Mouse (Mus musculus) hindbrain, embryonic 11.5 days (tissue): ENCODE results near the gene Cdk13. TPM values are rescaled to one million over a fixed set of nuclear protein-coding genes. Genes with fewer than 3 reads are reported as not detected.

Experiments used
- ATAC-seq: fragments of 200-750 bp; cut with Nextera tagmentation; 2 replicates; pipeline ENCODE4 v1.8.0; 2017; ENCODE audit warnings: mild to moderate bottlenecking, moderate TSS enrichment, moderate library complexity; ENCODE audit not compliant: low FRiP score
- DNase-seq: peaks from one replicate; pipeline ENCODE4 v3.0.0-alpha.2; 2015; ENCODE audit warnings: low spot score
- H3K27ac ChIP-seq: fragments of 300-500 bp; sonication (generic); 2 replicates; pipeline ENCODE4 v1.5.1; 2014; ENCODE audit warnings: mild to moderate bottlenecking, low read depth, low read length
- H3K27me3 ChIP-seq: fragments of 300-500 bp; sonication (generic); 2 replicates; pipeline ENCODE4 v1.6.1; 2014; ENCODE audit warnings: mild to moderate bottlenecking, low read length, moderate library complexity, mixed read lengths; ENCODE audit not compliant: control insufficient read depth, insufficient read depth
- H3K36me3 ChIP-seq: fragments of 300-500 bp; sonication (generic); 2 replicates; pipeline ENCODE4 v1.6.1; 2014; ENCODE audit warnings: mild to moderate bottlenecking, low read length, moderate library complexity, mixed read lengths; ENCODE audit not compliant: control insufficient read depth, insufficient read depth
- H3K4me1 ChIP-seq: fragments of 300-500 bp; sonication (generic); replicated peaks from 2 replicates; pipeline ENCODE4 v1.6.1; 2014; ENCODE audit warnings: low read length, mixed read lengths; ENCODE audit not compliant: control insufficient read depth, insufficient read depth
- H3K4me2 ChIP-seq: fragments of 300-500 bp; sonication (generic); replicated peaks from 2 replicates; pipeline ENCODE4 v1.6.1; 2014; ENCODE audit warnings: mild to moderate bottlenecking, low read depth, low read length
- H3K4me3 ChIP-seq: fragments of 300-500 bp; sonication (generic); 2 replicates; pipeline ENCODE4 v1.5.1; 2014; ENCODE audit warnings: low read depth, low read length
- H3K9ac ChIP-seq: fragments of 300-500 bp; sonication (generic); 2 replicates; pipeline ENCODE4 v1.6.1; 2014; ENCODE audit warnings: low read depth, low read length
- H3K9me3 ChIP-seq: fragments of 300-500 bp; sonication (generic); 2 replicates; pipeline ENCODE4 v1.6.1; 2016; ENCODE audit warnings: low read length; ENCODE audit not compliant: control insufficient read depth
- WGBS: fragments of 180-500 bp; shearing (Covaris S2); extraction: QIAGEN DNeasy Blood & Tissue Kit; methylation state at CpG from one replicate; pipeline ENCODE4 v1.1.7; 2014; 5-methylcytosine and 5-hydroxymethylcytosine counted together
- polyA plus RNA-seq: library from polyadenylated mRNA; unstranded; fragments of >200 nt; fragmentation: Nextera tagmentation; extraction: Ambion mirVana; gene quantifications from 2 replicates; pipeline ENCODE4 v1.2.1, GENCODE M21; 2014

Cdk13 gene
- polyA plus RNA-seq, 1 experiment from 2014 or later, result 27.5 TPM

DNA sequence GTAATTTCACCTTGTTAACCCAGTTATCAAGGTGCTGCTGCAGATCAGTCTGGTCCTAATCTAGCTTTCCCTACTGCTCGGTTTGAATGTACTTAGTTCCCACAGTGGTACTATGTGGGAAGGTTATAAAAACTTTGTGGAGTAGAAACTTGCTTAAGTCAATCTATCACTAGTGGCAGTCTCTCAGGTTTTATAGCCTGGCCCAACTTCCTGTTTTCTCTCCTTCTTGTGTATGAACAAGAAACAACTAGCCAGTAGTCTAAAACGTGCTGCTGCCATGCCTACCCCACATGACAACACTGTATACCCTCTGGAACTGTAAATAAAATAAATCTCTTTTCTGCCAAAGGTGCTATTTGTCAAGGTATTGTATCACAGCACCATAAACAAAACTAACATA lies 25.0 kb downstream of the Cdk13 start:
- WGBS, result 96% methylated on average over 2 of the region's 2 CpGs
- no peak for ATAC-seq
- Histone ChIP-seq H3K27me3 (no peaks in the 10 kb centered on the region), H3K27ac (no peak overlapping the region), H3K36me3 (no peaks in the 10 kb centered on the region), H3K9me3 (no peaks in the 10 kb centered on the region), H3K4me1 (no peaks in the 10 kb centered on the region), H3K4me3 (no peak overlapping the region), H3K4me2 (no peak overlapping the region), H3K9ac (no peak overlapping the region)
- no peak for DNase-seq

DNA sequence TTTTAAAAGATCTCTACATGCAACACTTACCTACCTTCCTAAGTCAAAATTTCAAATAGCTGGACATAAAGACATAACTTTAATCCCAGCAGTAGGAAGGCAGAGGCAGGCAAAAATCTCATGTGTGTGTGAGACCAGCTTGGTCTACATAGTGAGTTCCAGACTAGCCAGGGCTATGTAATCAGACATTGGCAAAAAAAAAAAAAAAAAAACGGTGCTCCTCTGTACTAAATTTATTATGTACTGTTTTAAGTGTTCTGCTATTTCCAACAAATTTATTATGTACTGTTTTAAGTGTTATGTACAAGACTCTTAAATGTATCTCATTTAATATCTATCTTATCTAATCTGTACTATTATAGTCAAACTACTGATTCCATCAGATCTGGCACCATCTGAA lies 28.6 kb downstream of the Cdk13 start:
- H3K4me1 ChIP-seq, result no peaks in the 10 kb centered on the region
- no peaks in the 10 kb centered on the region for H3K9me3 ChIP-seq
- H3K27ac ChIP-seq, result no peak overlapping the region
- H3K27me3 ChIP-seq, result no peaks in the 10 kb centered on the region
- H3K36me3 ChIP-seq, result peaks cover 4% of the 10 kb centered on the region; the same call in 1 of the 2 replicates
- WGBS, result 92% methylated on average over 1 of the region's 1 CpGs
- no peak overlapping the region for H3K9ac ChIP-seq
- DNase-seq (no peak), ATAC-seq (no peak)
- H3K4me3 ChIP-seq, result no peak overlapping the region
- H3K4me2 ChIP-seq, result no peak overlapping the region

DNA sequence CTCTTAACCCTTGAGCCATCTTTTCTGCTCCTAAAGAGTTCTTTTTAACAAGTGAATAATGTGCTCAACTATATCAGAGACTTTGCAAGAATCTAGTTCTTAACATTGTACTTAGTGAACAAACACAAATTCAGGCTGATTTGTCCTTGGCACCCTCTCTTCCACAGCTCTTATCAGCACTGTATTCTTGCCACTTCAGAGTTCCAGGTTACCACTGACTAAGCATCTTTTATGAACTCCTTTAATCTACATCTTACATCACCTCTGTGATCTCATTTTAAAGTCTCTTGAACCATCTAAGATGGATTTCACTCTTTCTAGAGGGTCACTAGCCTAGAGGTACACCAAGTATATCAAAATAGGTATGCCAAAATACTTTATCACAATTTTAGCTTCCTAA lies 29.5 kb downstream of the Cdk13 start:
- Histone ChIP-seq H3K9ac (no peak overlapping the region), H3K9me3 (no peaks in the 10 kb centered on the region), H3K4me1 (no peaks in the 10 kb centered on the region), H3K36me3 (peaks cover 4% of the 10 kb centered on the region; the same call in 1 of the 2 replicates), H3K4me2 (no peak overlapping the region), H3K27me3 (no peaks in the 10 kb centered on the region), H3K27ac (no peak overlapping the region), H3K4me3 (no peak overlapping the region)
- no peak for ATAC-seq
- DNase-seq, result no peak

DNA sequence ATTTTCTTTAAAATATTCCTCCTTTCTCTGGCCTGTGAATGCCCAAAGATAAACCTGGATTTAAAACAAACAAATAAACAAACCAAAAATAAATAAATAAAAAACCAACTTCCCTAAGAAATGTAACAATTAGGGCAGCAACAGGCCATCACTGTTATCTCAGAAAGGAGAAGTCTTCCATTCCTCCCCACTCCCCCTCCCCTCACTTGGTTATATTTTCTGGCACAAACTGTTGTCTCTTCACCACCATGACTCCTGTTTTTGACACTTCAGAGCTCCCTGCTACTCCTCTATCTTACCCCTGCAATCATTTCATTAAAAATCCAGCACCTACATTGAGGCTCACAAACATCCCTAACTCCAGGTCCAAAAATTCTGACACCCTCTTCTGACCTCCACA lies 31.8 kb downstream of the Cdk13 start:
- no peak overlapping the region for H3K27ac ChIP-seq
- ATAC-seq (no peak), DNase-seq (no peak)
- no peaks in the 10 kb centered on the region for H3K4me1 ChIP-seq
- H3K36me3 ChIP-seq, result peaks cover 4% of the 10 kb centered on the region; the same call in 1 of the 2 replicates
- H3K4me3 ChIP-seq, result no peak overlapping the region
- no peak overlapping the region for H3K4me2 ChIP-seq
- H3K9me3 ChIP-seq, result no peaks in the 10 kb centered on the region
- no peak overlapping the region for H3K9ac ChIP-seq
- no peaks in the 10 kb centered on the region for H3K27me3 ChIP-seq

DNA sequence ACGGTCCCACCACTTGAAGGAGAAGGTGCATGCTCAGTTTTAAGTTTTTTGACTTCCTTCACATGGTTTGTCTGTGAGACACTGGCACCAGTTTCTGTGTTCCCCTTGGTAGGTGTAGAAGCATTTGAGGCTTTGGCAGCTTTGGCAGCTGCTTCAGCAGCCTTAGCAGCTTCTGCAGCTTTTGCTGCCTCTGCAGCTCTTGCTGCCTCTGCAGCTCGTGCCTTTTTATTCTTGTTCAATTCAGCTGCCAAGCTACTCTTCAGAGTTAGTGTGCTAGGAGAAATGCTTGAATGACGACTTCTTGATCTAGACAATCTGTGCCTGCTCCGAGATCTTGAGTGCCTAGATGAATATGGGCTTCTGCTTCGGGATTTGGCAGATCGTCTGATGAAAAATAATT lies 32.3 kb downstream of the Cdk13 start:
- peaks cover 4% of the 10 kb centered on the region; the same call in 1 of the 2 replicates for H3K36me3 ChIP-seq
- H3K4me2 ChIP-seq, result no peak overlapping the region
- 82% methylated on average over 6 of the region's 6 CpGs for WGBS
- DNase-seq, result no peak
- no peaks in the 10 kb centered on the region for H3K27me3 ChIP-seq
- no peaks in the 10 kb centered on the region for H3K9me3 ChIP-seq
- H3K4me1 ChIP-seq, result no peaks in the 10 kb centered on the region
- H3K27ac ChIP-seq, result no peak overlapping the region
- no peak for ATAC-seq
- no peak overlapping the region for H3K4me3 ChIP-seq
- H3K9ac ChIP-seq, result no peak overlapping the region

DNA sequence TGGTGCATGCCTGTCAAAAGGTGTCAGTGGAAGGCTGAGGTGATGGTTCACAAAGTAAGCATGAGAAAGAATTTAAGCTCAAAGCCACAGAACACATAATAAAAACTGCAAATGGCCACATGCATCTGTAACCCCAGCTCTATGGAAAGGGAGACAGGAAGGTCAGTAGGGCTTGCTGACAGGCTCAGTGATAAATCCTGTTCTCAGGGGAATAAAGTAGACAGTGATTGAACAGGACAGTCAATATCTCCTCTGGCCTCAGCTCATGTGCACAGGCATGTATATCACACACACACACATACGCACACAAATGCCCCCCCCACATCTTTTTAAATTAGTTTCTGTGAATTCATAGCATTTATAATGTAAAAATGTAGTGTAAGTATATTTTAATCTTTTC lies 42.5 kb downstream of the Cdk13 start:
- H3K36me3 ChIP-seq, result no peaks in the 10 kb centered on the region
- H3K27ac ChIP-seq, result no peak overlapping the region
- WGBS, result 77% methylated on average over 1 of the region's 1 CpGs
- no peak for DNase-seq
- no peak overlapping the region for H3K9ac ChIP-seq
- H3K4me2 ChIP-seq, result no peak overlapping the region
- H3K9me3 ChIP-seq, result no peaks in the 10 kb centered on the region
- ATAC-seq, result peak; percentile 64
- no peaks in the 10 kb centered on the region for H3K4me1 ChIP-seq
- no peaks in the 10 kb centered on the region for H3K27me3 ChIP-seq
- H3K4me3 ChIP-seq, result no peak overlapping the region

DNA sequence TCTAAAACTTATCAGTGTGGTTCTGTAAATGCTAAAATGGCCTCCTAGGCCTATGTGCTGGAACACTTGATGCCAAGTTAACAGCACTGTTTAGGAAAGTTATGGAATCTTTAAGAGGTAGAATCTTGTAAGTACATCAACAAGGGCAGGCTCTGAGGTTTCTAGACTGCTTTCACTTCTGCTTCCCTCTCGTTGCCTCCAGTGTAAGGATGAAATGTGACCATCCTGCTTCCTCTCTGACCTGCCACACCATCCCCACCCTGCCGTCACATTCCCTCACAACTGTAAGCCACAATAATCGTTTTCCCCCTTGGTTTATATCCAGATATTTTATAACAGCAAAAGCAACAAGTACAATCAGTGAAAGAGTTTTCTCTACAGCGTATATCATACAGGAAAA lies 49.9 kb downstream of the Cdk13 start:
- ATAC-seq, result no peak

DNA sequence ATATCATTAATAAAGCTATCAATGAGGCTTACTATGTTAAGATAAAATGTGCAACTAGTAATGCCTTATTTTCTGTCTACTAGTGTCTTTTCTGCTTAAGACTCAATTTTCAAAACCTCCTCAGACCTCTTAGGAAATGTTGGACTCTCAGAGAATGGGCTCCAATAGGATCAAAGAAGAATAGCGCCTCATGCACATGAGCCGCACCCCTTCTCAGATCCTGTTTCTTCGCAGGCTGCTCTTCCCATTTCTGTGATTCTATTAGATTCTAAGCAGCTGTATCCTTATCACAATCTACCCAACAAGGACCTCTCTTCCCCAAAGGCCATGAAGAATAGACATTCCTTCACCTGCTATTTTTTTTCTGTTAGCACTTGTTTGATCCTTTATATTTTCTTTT lies 76.1 kb downstream of the Cdk13 start:
- no peaks in the 10 kb centered on the region for H3K4me1 ChIP-seq
- H3K9ac ChIP-seq, result no peak overlapping the region
- H3K4me3 ChIP-seq, result no peak overlapping the region
- no peaks in the 10 kb centered on the region for H3K27me3 ChIP-seq
- 90% methylated on average over 3 of the region's 3 CpGs for WGBS
- H3K36me3 ChIP-seq, result peaks cover 3% of the 10 kb centered on the region; the same call in 1 of the 2 replicates
- DNase-seq, result no peak
- H3K9me3 ChIP-seq, result no peaks in the 10 kb centered on the region
- no peak overlapping the region for H3K27ac ChIP-seq
- no peak overlapping the region for H3K4me2 ChIP-seq
- no peak for ATAC-seq

More for the DNA sequence above, 49.9 kb downstream of the Cdk13 start:
- DNase-seq, result no peak
- Histone ChIP-seq H3K4me1 (no peaks in the 10 kb centered on the region), H3K27me3 (no peaks in the 10 kb centered on the region), H3K27ac (no peak overlapping the region), H3K9me3 (no peaks in the 10 kb centered on the region), H3K4me2 (no peak overlapping the region), H3K36me3 (no peaks in the 10 kb centered on the region), H3K9ac (no peak overlapping the region), H3K4me3 (no peak overlapping the region)
- 83% methylated on average over 4 of the region's 4 CpGs for WGBS

DNA sequence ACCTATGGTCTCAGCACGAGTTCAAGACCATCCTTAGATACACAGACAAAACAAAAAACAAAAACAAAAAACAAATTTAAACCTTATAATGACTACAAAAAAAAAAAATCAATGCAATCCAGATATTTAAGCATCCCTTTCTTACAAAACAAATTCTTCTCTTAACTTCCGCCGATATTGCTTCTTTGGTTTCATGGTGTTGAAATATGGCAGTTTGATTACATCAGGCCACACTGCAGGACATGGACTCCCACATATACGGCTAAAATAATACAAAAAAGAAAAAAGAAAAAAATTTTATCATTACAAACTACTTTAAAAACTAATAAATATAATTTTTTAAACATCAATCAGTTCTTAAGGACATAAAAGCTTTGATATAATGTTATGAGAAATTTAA lies 77.0 kb downstream of the Cdk13 start:
- H3K27ac ChIP-seq, result no peak overlapping the region
- H3K27me3 ChIP-seq, result no peaks in the 10 kb centered on the region
- peaks cover 3% of the 10 kb centered on the region; the same call in 1 of the 2 replicates for H3K36me3 ChIP-seq
- no peaks in the 10 kb centered on the region for H3K9me3 ChIP-seq
- no peak overlapping the region for H3K9ac ChIP-seq
- ATAC-seq (no peak), DNase-seq (no peak)
- no peaks in the 10 kb centered on the region for H3K4me1 ChIP-seq
- no peak overlapping the region for H3K4me2 ChIP-seq
- no peak overlapping the region for H3K4me3 ChIP-seq
- WGBS, result 98% methylated on average over 4 of the region's 4 CpGs
